Mouse (Mus musculus) midbrain, postnatal 0 days (tissue): Measurements from ENCODE around the gene Rpl23a. TPM values are rescaled to one million over a fixed set of nuclear protein-coding genes. Genes with fewer than 3 reads are reported as not detected.

Source experiments
- ATAC-seq: fragments of 200-750 bp; cut with Nextera tagmentation; 2 replicates; pipeline ENCODE4 v1.8.0; 2017; ENCODE audit warnings: moderate number of reproducible peaks, mild to moderate bottlenecking, moderate TSS enrichment, moderate library complexity; ENCODE audit not compliant: low FRiP score
- DNase-seq: peaks from one replicate; pipeline ENCODE4 v3.0.0-alpha.2; 2015; ENCODE audit warnings: low spot score
- H3K27ac ChIP-seq: fragments of 300-500 bp; sonication (generic); 2 replicates; pipeline ENCODE4 v1.5.1; 2014; ENCODE audit warnings: low read depth, mild to moderate bottlenecking, low read length, mixed read lengths
- H3K27me3 ChIP-seq: fragments of 300-500 bp; sonication (generic); 2 replicates; pipeline ENCODE4 v1.6.1; 2014; ENCODE audit warnings: low read length, control low read depth, mixed read lengths; ENCODE audit not compliant: insufficient read depth
- H3K36me3 ChIP-seq: fragments of 300-500 bp; sonication (generic); 2 replicates; pipeline ENCODE4 v1.6.1; 2014; ENCODE audit warnings: low read length, control low read depth, mixed read lengths; ENCODE audit not compliant: insufficient read depth
- H3K4me1 ChIP-seq: fragments of 300-500 bp; sonication (generic); 2 replicates; pipeline ENCODE4 v1.6.1; 2014; ENCODE audit warnings: mild to moderate bottlenecking, control low read depth, antibody characterized with exemption, low read length, mixed read lengths; ENCODE audit not compliant: insufficient read depth
- H3K4me2 ChIP-seq: fragments of 300-500 bp; sonication (generic); 2 replicates; pipeline ENCODE4 v1.6.1; 2014; ENCODE audit warnings: low read depth, mild to moderate bottlenecking, low read length, mixed read lengths; ENCODE audit not compliant: poor library complexity, severe bottlenecking
- H3K4me3 ChIP-seq: fragments of 300-500 bp; sonication (generic); 2 replicates; pipeline ENCODE4 v1.5.1; 2014; ENCODE audit warnings: low read depth, mild to moderate bottlenecking, low read length, moderate library complexity
- H3K9ac ChIP-seq: fragments of 300-500 bp; sonication (generic); replicated peaks from 2 replicates; pipeline ENCODE4 v1.6.1; 2014; ENCODE audit warnings: mild to moderate bottlenecking, low read length, moderate library complexity, mixed read lengths; ENCODE audit not compliant: poor library complexity, severe bottlenecking
- H3K9me3 ChIP-seq: fragments of 300-500 bp; sonication (generic); 2 replicates; pipeline ENCODE4 v1.6.1; 2016; ENCODE audit warnings: low read length, control low read depth
- CTCF ChIP-seq: IDR thresholded peaks from 2 replicates; pipeline ENCODE4 v1.5.1; 2016; ENCODE audit warnings: antibody characterized with exemption, mild to moderate bottlenecking
- WGBS: fragments of 180-500 bp; shearing (Covaris S2); extraction: QIAGEN DNeasy Blood & Tissue Kit; methylation state at CpG from one replicate; pipeline ENCODE4 v1.1.7; 2014; 5-methylcytosine and 5-hydroxymethylcytosine counted together
- polyA plus RNA-seq: library from polyadenylated mRNA; unstranded; fragments of >200 nt; fragmentation: Nextera tagmentation; extraction: Ambion mirVana; gene quantifications from 2 replicates; pipeline ENCODE4 v1.2.1, GENCODE M21; 2015
- total RNA-seq: library from RNA; depleted of rRNA; stranded (reverse); fragments of >200 nt; gene quantifications from 2 replicates; pipeline ENCODE4 v1.2.3, GENCODE M21; 2014

Rpl23a gene
- total and polyA plus RNA-seq, 2 experiments from 2014 or later, result 860 to 863 TPM

GRCm38 (mm10) chr11:78181830-78182357 lies 1.5 kb downstream of the Rpl23a start:
- WGBS, result 42% methylated on average over 2 of the region's 2 CpGs
- Histone ChIP-seq H3K36me3 (peaks cover 19% of the 10 kb centered on the region), H3K9me3 (no peaks in the 10 kb centered on the region), H3K4me2 (peak overlapping the region; percentile 65), H3K4me3 (peak overlapping the region; percentile 82), H3K27ac (no peak overlapping the region), H3K27me3 (no peaks in the 10 kb centered on the region), H3K4me1 (peaks cover 11% of the 10 kb centered on the region; the same call in 1 of the 2 replicates), H3K9ac (no peak overlapping the region)
- no peak for TF ChIP-seq CTCF
- no peak for DNase-seq
- no peak for ATAC-seq

GRCm38 (mm10) chr11:78180081-78180761 lies 3.2 kb downstream of the Rpl23a start:
- no peak for DNase-seq
- Histone ChIP-seq H3K4me1 (peaks cover 12% of the 10 kb centered on the region; the same call in 1 of the 2 replicates), H3K36me3 (peaks cover 19% of the 10 kb centered on the region), H3K4me3 (no peak overlapping the region), H3K4me2 (no peak overlapping the region), H3K9ac (no peak overlapping the region), H3K9me3 (no peaks in the 10 kb centered on the region), H3K27ac (no peak overlapping the region), H3K27me3 (no peaks in the 10 kb centered on the region)
- TF ChIP-seq CTCF, result no peak
- WGBS, result 80% methylated on average over 6 of the region's 6 CpGs
- no peak for ATAC-seq

- Histone ChIP-seq H3K9ac (no peak overlapping the region), H3K36me3 (peaks cover 19% of the 10 kb centered on the region), H3K4me2 (peak overlapping the region; percentile 69), H3K4me1 (peaks cover 12% of the 10 kb centered on the region; the same call in 1 of the 2 replicates), H3K27ac (no peak overlapping the region), H3K9me3 (no peaks in the 10 kb centered on the region), H3K4me3 (no peak overlapping the region), H3K27me3 (no peaks in the 10 kb centered on the region)
- no peak for DNase-seq
- WGBS, result 39% methylated on average over 8 of the region's 8 CpGs
- no peak for TF ChIP-seq CTCF
- ATAC-seq, result no peak
Measured at GRCm38 (mm10) chr11:78179438-78179999, 3.9 kb downstream of the Rpl23a start.

- peak overlapping the region; percentile 62 for H3K4me3 ChIP-seq
- H3K9me3 ChIP-seq, result no peaks in the 10 kb centered on the region
- H3K4me2 ChIP-seq, result peak overlapping the region; percentile 69
- no peak; the same call in 1 of the 2 replicates for TF ChIP-seq CTCF
- ATAC-seq, result peak; percentile 29; the same call in 1 of the 2 replicates
- no peaks in the 10 kb centered on the region for H3K27me3 ChIP-seq
- H3K36me3 ChIP-seq, result peaks cover 19% of the 10 kb centered on the region
- peak overlapping the region; percentile 69 for H3K27ac ChIP-seq
- DNase-seq, result peak; percentile 86
- peak overlapping the region; percentile 51 for H3K9ac ChIP-seq
- 5% methylated on average over 28 of the region's 29 CpGs for WGBS
- H3K4me1 ChIP-seq, result peaks cover 12% of the 10 kb centered on the region; the same call in 1 of the 2 replicates
Measured at GRCm38 (mm10) chr11:78178859-78179437, 4.4 kb downstream of the Rpl23a start.

GRCm38 (mm10) chr11:78177903-78178858 lies 5.2 kb downstream of the Rpl23a start:
- WGBS, result under 1% methylated on average over 61 of the region's 84 CpGs

More at GRCm38 (mm10) chr11:78177903-78178858, 5.2 kb downstream of the Rpl23a start:
- DNase-seq (peak; percentile 95), ATAC-seq (peak; percentile 83)
- H3K4me2 ChIP-seq, result peak overlapping the region; percentile 69
- H3K36me3 ChIP-seq, result peaks cover 19% of the 10 kb centered on the region
- H3K9ac ChIP-seq, result peak overlapping the region; percentile 51
- peak overlapping the region; percentile 69 for H3K27ac ChIP-seq
- H3K4me1 ChIP-seq, result peaks cover 12% of the 10 kb centered on the region; the same call in 1 of the 2 replicates
- peak; percentile 100 for TF ChIP-seq CTCF
- H3K9me3 ChIP-seq, result no peaks in the 10 kb centered on the region
- no peaks in the 10 kb centered on the region for H3K27me3 ChIP-seq
- peak overlapping the region; percentile 62 for H3K4me3 ChIP-seq
